Mouse (Mus musculus) kidney, adult 11 months (tissue): ENCODE results near the gene Tbc1d1.
A peak's percentile ranks its signal among the peaks of the same experiment; 100 is the strongest.

Source experiments
- DNase-seq: peaks from one replicate; pipeline ENCODE4 v3.0.0; 2022

Gene Tbc1d1

DNA sequence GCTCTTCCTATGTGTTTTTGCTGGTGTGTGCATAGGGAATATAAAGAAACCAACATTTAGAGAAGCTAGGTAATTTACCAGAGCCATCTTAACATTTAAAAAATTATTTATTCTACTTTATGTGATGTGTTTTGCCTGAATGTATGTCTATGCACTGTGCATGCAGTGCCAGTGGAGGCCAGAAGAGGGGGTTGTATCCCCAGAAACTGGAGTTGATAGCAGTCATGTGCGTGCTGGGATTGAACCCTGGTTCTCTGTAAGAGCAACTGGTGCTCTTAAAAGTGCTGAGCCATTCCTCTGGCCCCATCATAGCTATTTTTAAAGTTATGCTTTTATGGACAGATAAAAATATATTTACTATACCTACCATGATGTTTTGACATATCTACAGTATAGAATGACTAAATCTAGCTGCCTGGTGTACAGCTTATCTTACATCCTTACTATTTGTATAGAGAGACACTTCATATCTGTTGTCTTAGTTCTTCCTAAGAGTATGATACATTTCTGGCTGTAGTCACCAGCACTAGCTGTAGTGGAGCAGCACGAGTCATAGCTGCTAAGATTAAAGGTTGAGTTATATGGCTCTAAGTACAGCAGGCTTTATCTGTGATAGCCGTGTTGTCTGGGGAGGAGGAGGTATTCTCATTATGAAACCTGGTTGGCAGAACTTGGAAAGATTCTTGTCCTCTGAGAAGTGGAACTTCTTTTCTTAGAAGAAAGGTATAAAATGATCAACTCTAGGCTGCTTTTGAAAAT is 83.0 kb downstream of the Tbc1d1 start:
- no peak for DNase-seq

DNA sequence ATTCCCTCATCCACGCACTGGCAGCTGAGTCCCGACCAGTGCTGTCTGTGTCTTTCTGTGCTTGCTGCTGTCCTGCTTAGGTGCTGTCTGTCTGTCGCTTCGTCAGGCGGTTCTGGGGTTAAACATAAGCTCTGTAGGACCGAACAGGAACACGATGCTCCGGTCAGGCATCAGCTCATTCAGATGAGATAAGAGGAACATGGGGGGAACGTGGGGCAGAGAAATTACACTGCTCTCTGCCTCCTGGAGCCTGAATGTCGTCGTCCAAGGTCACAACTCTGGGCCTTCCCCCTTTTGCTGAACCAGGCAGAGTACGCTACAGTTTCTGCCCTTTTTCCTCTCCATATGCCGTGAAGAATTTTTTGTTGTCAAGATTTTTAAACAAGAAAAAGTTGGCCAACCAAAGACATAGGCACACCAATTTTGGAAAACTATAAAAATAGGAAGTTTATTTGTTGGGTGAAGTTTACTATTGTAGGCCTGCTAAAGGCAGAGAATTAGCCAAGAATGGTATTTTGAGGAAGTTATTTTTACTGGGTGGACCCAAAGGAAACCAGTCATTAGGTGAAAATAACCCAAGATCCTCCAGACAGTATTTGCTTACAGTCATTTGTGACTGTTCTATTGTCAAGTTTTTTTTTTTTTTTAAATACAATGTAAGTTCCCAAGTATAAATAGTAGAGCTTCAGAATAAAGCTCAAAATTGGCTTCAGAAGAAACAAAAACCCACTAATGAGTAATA is 85.0 kb downstream of the Tbc1d1 start:
- DNase-seq: no peak

DNA sequence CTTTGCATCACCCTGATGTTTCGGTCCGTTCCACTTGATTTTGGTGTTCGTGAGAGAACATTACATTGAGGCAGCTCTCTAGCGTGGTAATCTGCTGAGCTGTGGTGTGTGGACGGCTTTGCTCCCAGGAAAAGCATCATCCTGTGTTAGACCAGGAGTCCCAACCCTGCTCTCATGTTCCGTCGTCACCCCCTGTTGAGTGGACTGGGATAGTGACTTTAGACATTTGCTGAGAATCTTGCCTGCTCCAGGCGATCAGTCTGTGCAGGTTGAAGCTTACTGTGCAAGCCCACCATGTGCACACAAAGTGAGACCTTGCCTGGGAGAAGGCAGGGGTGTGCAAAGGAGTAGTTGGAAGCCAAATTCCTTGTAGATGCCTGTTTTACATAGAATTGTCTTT is 85.8 kb downstream of the Tbc1d1 start:
- DNase-seq: no peak

DNA sequence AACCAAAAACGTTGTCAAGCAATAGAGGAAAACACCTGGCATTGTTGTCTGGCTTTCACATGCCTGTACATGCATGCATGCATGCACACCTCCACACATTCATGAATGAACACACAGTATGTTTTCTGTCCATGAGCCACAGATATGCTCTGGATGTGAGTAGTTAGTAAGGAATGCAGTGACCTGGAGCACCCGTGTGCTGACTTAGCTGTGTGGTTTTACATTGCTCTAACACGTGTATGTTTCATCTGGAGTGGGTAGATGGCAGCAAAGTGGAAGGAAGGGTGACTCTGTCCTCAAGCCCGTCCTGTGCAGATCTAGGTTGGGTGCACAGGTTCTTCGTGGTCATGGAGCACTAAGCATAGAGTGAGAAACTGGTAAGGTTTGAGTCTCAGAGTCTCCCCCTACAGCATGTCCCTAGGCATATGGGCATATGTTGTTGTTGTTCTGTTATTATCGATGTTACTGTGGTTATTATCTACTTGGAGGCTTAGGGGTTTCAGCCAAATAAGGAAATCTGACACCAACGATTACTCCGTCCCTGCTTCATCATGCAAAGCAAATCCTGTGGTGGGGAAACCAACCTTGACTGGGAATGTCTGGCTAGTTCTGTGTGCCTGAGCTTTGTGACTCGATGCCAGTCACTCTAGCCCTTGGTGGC is 86.8 kb downstream of the Tbc1d1 start:
- DNase-seq: no peak

DNA sequence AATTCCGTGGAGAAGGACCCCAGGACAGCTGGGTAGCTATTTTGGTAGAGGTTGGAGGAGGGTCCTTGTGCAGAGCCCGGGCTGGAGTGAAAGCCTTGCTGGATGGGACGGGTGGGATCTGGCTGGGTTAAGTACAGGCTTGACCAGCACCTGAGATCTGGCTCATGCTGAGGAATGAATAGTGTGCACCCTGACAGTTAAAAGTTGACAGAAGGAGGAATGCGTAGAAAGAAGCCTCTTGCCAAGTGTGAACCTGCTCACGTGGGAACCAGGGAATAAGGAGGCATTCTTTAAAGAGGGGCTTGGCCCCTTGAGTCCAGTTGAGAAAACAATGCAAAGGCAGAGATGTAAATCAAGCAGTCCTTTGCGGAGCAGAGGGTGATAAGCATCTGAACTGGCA is 87.6 kb downstream of the Tbc1d1 start:
- DNase-seq: no peak

DNA sequence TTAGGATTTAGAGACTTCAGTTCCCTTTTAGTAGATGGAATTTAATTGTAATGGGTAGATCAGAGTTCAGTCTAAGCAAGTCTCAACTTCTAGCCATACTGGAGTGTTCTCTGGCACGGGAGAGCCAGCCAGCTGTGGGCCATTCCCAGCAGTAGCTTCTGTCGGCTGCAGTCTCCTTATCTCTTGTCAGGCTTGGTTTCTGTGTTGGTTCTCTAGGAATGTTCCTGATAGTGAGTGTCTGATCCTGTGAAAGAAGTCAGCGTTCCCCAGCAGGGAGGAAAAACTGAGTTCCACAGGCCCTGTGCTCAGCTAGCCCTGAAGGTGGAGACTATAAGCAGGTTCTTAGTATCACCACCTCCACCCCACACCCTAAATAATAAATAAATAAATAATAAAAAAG is 88.2 kb downstream of the Tbc1d1 start:
- DNase-seq: no peak

DNA sequence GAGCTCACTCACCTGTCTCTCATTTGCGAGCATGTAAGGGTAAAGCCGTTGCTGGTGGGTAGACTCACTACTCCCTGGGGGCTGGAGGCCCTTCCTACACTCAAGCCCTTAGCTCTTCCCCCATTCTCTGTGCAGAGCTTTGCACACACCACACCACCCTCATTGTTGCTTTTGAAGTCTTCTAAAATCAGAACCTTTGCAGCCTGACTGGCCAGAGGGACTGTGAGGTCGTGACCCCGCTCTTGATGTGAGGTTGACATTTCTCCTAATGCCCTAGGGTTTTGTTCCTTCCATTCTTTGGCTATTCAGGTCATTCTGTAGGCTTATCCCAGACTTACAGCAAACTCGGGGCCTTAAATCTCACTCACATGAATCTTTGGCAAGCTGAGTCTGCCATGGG is 88.6 kb downstream of the Tbc1d1 start:
- DNase-seq: no peak

DNA sequence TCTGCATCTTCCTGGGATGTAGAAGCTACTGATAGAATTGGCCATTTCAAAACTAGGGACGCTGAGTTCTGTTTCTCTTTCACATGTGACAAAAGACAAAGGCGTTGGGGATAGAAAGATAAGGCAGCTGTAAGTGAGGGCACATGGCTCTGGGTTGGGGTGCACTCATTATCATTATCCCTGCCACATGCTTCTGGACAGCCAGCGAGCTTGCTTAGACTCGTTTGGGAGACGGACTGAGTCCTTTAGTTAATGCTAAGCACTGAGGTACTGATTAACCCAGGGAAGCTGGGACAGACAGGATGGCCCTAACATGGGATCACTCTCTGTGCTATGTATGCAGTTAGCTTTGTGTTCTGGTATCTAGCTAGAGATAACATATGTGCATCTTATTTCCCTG is 95.3 kb downstream of the Tbc1d1 start:
- peak; percentile 76 for DNase-seq

DNA sequence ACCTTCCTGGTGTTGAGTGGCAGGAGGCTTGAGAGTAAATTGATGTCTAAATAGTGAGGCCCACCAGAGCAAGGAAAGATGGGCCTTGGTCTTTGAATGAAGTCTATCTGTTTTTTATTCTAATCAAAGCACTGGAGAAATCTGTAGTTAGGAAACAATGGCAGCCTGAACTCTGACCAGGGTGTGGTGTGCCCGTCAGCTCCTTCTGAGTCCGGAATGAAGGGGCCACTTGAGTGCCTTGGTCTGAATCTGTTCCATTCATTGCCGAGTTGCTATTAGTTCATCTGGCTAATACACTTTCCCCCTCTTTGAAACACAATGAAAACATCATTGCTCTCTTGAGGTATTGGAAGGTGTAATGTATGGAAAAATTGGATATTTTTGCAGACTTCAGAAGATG is 98.2 kb downstream of the Tbc1d1 start:
- DNase-seq: no peak

DNA sequence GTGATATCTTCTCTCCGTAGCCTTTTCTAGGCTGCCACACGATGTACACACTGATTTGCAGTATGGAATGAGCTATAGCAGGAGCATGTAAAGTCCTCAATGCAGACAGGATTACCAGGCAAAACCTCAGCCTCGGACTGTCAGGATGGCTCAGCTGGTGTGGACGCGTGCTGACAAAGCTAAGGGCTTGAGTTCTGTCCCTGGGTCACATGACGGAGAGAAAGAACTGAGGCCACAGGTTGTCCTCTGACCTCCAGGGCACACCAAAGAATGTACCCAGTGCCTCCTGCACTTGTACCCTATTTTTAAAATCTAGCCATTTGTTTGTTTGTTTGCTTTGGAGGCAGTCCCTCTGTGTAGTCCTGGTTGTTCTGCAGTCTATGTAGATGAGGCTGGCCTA is 98.9 kb downstream of the Tbc1d1 start:
- DNase-seq: peak; percentile 74

DNA sequence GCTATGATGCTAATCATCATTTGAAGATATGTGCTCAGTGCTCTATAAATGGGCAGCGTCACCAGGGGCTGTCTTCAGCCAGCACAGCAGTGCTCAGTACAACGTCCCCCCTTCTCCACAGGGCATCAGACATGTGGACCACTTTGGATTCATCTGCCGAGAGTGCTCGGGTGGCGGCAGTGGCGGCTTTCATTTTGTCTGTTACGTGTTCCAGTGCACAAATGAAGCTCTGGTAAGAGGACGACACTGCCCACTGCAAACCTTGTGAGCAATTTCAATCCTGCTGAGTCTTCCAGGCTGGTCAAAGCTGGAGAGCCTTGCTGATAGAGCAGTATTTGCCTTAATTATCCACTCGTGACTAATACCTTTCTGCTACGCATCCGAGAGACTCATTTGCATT is 107.2 kb downstream of the Tbc1d1 start:
- no peak for DNase-seq

DNA sequence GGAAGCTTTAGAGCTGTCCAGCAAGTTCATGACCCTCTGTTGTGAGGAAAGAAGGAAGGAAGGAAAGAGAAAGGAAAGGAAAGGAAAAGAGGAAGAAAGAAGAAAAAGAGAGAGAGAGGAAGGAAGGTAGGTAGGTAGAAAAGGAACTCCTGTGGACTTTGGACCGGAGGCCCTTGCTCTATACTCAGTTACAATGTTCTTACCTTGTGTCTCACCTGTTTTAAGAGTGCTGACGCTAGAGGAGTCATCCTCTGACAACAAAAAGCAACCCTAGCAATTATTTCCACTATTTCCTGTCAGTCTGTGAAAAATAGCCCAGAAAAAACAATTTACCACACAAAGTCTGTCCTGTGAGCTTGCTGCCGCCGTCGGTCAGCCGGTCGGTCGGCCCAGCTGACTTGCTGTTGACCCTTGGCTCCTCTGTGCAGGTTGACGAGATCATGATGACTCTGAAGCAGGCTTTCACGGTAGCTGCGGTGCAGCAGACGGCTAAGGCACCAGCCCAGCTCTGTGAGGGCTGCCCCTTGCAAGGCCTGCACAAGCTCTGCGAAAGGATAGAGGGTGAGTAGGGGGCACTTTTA is 107.9 kb downstream of the Tbc1d1 start:
- DNase-seq: peak; percentile 73

DNA sequence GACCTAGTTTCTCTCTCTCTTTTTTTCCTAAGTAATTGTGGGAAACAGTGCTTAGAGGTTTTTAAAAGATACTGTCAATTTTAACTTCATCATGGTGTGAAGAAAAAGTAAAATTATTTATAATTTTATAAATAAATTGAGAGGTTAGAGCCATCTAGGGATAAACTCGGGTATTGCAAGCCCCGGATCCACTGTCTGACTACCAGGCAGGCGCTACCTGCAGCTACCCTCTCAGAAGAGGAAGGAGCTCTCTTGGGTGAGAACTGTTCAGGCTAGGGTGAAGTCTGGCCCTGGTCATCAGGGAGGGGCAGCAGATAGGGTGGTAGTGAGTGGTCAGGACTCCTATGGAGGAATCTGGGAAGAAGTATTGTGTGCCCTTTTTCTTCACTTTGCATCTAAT is 109.0 kb downstream of the Tbc1d1 start:
- DNase-seq: no peak

DNA sequence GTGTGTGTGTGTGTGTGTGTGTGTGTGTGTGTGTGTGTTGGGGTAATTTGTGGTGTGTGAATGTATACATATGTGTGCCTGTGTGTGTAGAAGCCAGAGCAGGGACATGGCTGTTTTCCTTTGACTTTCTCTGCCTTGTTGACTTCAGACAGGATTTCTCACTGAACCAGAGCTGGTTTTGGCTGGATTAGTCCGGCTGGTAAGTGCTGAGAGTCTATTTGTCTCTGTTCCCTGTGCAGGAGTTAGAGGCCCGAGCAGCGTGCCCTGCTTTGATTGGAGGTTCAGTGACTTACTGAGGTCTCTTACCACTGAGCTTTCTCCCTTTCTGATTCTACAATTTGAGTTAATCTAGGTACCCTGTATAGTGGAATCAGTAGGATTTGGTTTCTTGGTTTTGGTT is 109.8 kb downstream of the Tbc1d1 start:
- peak; percentile 79 for DNase-seq

DNA sequence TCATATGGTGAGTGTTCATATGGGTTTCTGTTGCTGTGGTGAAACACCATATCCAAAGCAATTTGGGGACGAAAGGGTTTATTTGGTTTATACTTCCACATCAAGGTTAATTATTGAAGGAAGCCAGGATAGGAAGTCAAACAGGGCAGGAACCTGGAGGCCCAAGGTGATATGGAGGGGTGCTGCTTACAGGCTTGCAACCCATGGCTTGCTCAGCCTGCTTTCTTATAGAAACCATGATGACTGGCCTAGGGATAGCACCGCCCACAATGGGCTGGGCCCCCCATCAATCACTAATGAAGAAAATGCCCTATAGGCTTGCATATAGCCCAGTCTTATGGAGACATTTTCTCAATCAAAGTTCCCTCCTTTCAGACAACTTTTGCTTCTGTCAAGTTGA is 110.4 kb downstream of the Tbc1d1 start:
- DNase-seq: no peak

DNA sequence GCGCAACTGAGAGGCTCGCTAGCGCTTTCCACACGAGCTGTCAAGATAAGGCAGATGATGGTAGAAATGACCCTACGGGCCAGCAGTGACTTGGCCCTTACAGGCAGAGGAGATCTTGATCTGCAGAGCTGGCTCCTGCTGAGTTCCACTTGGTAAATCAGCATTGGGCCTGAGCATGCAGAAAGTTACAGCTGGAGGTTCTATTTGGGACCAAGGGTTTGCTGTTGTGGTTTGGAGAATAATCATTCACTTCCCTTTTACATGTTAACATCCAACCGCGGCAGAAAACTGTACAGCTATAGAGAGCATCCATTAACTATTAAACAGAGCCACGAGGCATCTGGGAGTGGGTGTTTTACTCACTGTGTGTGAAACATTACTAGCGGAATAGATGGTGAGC is 111.2 kb downstream of the Tbc1d1 start:
- DNase-seq: no peak

DNA sequence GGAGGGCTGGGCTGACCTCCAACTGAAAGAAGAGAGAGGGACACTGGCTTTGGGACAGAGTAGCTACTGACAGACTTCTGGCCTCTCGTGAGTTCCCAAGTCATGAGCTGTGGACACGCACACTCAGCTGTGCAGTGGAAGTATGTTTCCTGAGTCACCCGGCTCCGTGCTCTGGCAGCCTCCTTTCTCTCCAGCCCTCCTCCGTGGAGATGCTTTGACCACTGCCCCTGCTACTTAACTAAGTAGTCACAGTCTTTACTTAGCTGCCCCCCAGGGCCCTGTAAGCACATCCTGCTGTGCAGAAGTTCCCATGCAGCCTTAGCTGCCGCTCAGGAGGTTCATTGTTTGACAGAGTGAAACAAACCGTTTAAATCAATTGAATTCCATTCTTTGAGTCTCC is 113.6 kb downstream of the Tbc1d1 start:
- DNase-seq: no peak

DNA sequence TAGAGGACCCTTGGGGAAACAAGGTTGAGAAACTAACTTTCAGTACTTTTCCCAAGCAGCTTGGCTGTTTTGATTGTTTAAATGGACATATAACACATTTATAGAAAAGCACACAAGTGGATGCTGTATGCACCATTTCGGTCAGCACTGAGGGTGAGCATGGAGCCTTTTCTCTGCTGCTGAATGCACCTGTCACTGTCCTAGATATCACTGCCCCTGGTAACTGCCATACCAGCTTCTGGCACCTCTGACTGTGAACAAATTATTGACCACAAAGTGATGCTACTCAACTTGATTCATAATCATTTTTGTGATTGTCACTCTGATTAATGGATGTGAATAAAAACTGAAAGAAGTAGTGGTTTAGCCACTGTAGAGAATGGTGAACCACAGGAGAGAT is 117.4 kb downstream of the Tbc1d1 start:
- no peak for DNase-seq

DNA sequence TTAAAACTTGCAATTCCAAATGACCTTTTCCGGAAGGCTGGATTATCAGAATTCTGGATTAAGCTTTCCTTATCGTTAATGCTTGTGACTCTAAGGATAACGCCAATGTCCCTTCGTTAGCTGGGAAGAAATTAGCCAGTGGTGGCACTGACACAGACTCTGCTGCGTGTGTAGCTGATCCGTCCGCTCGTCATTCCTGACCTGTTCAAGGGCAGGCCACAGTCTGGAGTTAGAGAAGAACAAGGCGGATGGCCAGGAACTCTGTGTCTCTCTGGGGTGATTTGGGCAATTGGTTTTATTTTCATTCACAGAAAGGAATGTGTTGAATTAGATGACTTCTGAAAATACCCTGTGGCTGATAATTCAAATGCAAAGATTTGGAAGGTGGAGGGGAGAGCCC is 118.2 kb downstream of the Tbc1d1 start:
- no peak for DNase-seq

DNA sequence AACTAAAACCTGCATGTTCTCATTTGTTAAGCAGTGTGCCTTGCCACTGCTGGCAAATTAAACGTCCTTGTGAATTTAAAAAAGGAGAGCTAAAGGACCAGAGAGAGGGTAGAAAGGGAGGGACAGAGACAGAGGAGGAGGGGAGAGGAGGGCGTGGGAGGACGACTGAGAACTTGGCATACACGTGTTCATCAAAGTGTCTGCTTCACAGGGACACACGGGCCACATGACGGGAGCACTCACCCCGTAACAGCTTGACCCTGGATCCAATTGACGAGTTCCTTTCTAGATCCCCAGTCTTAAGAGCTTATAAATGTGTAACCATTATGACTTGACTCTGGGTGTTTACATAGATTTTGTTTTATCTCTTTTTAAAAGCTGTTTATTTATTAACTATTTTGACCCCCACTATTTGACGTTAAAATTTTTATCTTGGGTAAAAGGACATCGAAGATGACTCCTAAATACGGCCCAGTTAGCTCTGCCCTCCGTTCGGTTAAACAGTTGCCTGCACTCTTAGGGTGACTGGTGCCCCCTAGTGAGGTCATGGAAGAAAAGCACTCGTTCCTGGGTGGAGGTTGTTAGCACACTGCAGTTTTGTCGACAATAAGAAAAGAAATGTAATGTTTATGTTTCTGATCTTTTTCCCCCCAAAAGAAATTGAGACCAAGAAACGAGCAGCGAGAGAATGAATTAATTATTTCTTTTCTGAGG is 118.8 kb downstream of the Tbc1d1 start:
- DNase-seq: no peak

DNA sequence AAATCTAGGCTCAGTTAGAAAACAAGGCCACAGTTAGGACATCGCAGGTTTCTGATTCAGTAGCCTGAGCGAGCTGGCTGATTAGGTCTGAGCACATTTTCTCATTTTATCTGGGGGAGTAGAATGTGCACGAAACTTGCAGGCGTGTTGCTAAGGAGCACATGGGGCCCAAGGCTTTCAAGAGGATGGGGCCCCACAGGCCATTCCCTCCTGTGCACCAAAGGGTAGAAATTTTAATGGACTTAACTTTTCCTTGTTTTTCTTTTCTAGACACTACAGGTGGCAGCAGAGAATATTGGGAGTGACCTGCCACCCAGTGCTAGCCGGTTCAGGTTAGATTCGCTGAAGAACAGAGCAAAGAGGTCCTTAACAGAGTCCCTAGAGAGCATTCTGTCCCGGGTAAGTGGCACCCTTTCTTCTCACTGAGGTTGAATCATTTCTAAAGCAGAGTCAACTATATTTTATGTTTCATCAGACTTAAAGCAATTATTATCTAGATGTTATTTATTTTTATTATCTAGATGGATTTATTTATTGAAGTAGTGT is 121.6 kb downstream of the Tbc1d1 start:
- DNase-seq: no peak

DNA sequence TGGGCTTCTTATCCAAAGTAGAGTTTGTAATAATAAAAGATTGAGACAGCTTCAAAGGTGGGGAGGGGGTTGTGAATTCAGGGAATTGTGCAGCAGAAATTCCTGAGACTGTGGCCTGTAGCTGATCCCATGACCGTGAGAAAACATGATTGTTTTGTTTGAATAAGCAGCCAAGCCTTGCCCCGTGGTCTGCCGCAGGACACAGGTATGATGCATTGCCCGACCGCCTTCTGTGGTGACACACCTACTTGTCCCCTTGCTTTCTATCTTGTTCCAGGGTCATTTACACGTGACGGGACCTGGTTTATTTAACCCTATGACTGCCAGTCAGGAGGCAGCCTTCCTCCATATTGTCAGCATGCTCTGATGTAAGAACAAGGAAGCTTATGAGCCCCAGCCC is 123.6 kb downstream of the Tbc1d1 start:
- DNase-seq: no peak

DNA sequence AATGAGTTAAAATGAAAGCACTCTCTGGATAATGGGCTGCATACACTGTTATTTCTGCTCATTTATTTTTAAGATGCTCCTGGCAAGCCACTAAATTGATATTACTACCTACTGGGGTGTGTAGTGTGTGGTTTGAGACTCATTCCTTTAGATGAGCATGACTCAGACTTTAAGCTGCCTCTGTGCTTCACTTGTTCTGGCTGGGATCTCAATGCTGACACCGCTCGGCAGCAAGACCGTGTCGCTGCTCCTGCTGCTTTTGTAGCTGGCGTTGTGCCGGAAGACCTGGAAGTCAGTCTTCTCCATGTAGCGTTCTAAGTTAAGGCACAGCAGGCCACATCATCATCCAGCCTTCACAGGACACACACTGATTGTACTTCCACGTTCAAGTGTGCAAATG is 124.1 kb downstream of the Tbc1d1 start:
- no peak for DNase-seq
